Mouse (Mus musculus) cerebral cortex, adult 2 months (tissue): Measurements from ENCODE around the gene Il15.

Source experiments
- WGBS: fragments of 180-500 bp; shearing (Covaris S2); methylation state at CpG from one replicate; pipeline ENCODE4 v1.1.7; 2018; 5-methylcytosine and 5-hydroxymethylcytosine counted together

Gene Il15

DNA sequence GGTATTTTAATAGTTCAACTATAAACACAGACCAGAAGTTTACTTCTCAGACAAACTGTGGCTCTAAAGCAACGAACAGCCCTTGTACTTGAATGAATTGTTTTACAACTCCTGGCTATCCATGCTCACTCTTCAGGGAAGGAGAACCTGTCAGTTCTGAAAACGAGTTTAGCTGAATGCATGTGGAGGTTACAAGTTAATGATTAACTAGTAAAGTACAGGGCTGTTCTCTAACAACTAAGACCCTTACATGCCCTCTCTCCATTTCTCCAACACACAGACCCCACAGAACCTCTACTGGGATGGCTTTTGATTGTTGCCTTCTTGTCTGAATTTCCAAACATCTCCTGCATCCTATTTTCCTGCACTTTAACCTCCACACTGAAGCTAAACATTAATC lies 53.7 kb downstream of the Il15 start:
- 71% methylated on average over 2 of the region's 2 CpGs for WGBS

DNA sequence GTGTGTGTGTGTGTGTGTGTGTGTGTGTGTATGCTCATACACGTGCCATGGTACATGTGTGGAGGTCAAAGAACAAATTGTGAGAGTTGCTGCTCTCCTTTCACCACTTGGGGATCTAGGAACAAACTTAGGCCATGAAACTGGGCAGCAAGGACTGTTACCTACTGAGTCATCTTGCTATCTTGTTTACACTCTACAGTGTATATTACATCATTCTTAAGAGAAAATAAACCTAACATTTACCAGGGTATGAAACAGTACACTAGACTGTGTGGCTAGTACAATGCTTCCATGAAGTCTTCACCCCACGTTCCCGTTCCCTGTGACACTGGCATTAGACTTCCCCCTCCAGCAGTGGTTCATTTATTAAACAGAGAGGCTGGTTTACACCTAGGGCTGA lies 56.5 kb downstream of the Il15 start:
- 87% methylated on average over 3 of the region's 3 CpGs for WGBS

DNA sequence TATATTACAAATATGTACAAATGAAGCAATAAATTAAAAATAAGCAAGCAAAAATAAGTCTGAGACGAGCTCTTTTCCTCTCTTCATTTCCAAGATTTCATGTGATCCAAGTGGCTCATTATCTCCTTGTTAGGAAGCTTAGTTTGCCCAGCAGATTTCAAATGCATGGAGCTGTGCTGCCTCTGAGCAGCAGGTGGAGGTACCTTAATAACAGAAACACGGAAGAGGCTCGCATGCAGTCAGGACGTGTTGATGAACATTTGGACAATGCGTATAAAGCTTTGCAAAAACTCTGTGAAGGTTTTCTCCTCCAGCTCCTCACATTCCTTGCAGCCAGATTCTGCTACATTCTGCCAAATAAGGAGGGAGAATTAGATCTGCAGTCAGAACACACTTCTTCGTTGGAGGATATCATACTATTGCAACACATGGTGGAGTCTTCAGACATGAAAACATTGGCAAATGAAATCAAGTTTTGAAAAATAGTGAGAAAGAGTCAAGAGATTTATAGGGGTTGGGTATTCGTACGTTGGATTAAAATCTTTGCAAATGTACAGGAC lies 71.3 kb downstream of the Il15 start:
- WGBS: 51% methylated on average over 8 of the region's 8 CpGs

DNA sequence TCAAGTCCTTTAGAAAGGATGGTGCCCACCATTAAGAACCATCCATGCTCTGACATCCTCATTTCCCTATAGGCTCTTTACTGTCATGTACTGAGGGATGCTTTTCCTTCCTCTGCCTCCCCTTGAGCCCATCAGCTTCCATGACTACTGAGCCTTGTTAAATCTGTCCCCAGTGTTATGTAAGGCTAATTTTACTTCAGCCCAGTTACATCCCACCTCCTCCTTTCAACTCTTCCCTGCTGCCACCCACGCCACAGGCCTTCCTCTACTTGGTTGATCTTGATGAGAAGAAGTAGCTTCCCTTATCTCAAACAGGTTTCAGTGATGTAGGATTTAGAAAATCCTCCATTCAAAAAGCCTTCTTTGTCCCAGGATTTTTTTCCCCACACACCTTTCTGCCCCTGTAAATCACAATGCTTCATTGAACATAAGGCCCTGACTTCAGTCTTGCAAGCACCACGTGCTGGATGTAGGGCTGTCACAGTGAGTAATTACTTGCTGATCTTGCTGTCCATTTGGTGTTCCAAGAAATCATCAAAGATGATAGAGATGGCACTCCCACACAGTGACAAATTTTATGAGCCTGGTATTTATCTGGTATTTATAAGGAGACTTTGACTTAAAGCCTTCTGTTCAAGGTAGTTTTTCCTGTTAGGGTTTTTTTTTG lies 74.9 kb downstream of the Il15 start:
- 58% methylated on average over 2 of the region's 2 CpGs for WGBS

DNA sequence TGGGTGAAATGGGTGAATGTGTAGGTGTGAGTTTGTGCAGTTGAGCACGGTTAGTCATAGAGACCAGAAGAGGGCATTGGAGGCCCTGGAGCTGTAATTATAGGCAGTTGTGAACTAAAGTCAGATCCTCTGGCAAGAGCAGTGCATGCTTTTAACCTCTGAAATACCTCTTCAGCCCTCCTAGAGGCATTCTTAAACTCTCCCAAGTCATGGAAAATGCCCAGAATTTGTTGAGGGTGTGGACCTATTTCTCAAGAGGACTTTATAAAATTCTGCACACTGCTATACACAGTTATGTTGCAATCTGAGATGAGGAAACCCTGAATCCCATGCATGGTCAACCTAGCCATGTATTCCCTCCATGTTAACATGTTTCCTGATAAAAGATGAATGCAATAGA lies 77.0 kb downstream of the Il15 start:
- WGBS: 73% methylated on average over 1 of the region's 1 CpGs

DNA sequence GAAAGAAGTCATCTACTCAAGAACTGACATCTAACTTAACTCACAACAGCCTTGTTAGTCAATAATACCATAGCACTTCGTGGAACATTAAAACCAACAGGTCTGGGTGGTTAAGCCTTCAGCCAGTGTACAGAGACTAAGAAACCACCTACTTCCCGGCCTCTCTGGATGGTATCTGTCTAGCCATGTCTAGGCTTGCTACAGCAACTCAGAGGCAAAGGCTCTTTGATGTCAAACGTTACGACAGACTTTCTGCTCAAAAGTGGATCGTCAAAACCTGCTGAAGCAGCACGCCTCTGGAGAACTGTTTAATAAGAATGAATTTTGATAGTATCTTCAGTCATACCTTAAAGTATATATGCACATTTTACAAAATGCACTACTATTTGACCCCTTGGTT lies 77.4 kb downstream of the Il15 start:
- 91% methylated on average over 6 of the region's 6 CpGs for WGBS

DNA sequence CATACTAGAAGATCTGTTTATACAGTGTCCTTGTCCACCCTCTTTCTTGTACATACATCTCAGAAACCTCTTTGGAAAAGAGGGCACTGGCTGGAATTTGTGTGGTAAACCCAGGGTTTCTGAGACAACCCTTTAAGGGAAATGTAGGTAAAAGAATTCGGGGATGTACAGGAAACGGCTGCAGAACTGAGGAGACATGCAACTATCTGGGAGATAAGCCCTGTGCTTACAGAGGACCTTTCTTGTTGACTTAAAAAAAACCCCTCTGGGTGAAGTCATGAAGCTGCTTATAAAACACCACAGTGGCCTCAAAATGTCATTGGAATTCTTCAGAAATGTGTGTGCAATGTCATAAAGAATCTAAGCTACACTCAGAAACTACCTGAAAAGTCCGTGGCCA lies 85.6 kb downstream of the Il15 start:
- WGBS: 83% methylated on average over 3 of the region's 3 CpGs

DNA sequence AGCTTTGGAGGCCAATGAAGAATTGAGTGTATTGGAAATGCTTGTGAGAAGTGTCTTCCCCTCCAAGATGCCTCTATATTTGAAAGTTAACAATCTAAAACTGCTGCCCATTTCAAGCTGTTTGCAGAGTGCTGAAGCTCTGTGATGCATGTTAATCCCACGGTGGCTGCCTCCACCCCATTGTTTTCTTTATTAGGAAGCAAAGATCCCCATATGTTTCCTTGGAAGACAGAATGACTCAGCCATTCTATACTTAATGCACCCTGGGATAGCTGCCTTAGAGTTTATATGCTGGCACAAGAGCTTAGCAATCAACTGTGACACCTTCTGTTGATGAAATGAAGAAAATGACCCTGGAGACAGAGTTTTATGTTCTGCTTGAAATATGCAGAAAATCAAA lies 96.6 kb downstream of the Il15 start:
- WGBS: 19% methylated on average over 1 of the region's 1 CpGs

DNA sequence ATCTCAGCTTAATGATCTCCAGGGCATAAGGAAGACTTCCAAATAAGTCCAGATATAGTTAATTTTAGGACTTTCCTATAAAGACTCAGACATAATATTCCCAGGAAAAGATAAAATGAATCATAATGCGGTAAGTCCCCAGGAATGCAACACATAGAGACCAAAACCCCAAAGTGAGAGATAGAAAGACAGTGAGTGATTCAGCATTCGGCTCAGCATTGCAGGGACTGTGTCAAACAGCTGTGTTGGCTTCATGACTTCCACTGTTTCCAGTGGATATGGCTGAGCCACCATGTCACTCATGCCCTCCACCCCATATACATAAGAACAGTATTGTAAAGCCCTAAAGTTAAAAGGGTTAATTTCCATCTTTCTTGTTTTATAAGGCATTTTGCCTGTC lies 106.8 kb downstream of the Il15 start:
- WGBS: 85% methylated on average over 2 of the region's 2 CpGs

DNA sequence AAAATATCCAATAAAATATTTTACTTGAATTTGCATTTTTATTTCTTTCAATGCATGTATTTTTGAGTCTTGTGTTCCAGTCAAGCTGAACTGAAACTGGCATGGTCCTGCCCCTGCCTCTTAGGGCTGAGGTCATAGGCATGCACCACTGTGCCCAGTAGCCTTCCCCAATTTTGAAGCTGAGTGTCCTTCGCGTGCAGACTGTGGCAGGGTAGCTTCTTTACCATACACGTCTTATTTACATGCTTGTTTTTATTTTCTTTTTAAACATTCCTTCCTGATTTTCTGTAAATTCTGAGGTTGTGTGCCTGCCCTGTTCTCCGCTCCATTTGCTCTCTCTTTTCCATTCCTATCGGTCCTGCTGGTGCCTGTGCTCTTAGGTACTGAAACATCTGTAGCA lies 111.4 kb downstream of the Il15 start:
- WGBS: 92% methylated on average over 5 of the region's 5 CpGs

DNA sequence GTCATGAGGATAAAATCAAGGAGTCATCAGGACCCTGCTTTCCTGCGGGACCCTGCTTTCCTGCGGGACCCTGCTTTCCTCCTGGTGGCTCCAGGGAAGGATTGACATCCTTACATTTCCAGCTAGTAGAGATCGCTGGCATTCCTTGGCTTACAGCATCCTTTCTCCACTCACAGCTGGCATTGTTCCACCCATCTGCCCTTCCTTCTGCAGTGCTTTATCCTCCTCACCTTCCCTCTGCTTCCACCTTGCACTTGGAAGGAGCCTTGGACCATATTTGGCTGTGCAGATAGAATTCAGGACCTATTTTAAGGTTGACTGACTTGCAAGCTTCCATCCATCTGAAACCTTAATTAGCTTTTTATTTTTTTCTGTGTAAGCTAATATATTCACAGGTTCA lies 117.2 kb downstream of the Il15 start:
- WGBS: 78% methylated on average over 3 of the region's 3 CpGs

DNA sequence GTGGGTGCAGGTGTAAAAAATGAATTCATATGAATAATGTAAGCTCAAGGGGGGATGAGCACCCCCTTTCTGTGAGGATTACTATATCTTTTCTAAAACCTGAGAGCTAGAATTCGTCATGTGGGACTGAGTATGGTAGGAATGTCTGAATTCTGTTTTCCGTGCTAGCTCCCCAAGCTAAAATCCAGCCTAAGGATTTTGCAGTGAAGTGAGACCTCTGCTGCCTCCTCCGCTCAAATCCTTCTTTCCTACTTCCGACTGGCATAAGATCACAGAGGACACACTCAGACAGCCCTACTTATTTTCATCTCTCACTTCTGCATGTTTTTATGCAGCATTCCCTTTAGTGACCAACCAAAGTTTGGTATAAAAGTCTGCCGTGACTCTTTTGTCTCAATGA lies 121.0 kb downstream of the Il15 start:
- 53% methylated on average over 5 of the region's 5 CpGs for WGBS
